Mouse (Mus musculus): ENCODE results near the gene Islr.

GRCm38 (mm10) chr9:58162173-58162572 lies 41.9 kb downstream of the Islr start:
- TF ChIP-seq TAL1 (conservative IDR thresholded peaks at IDR 0.05; ENCODE audit: low read depth, low read length) (no peak), CTCF (IDR thresholded peaks at IDR 0.05; ENCODE audit: low read depth, low read length) (no peak)
